Mouse (Mus musculus) heart, postnatal 0 days (tissue): ENCODE measurements at regions not wholly inside any gene's neighbourhood (a gene's known extent, or its start where the extent isn't known, plus 50 kb on each side); places are given as distances from the start of the nearest gene placed in this dataset.

Experiments
- CTCF ChIP-seq: IDR thresholded peaks from 2 replicates; pipeline ENCODE4 v1.5.1; 2016; ENCODE audit warnings: antibody characterized with exemption, control low read depth, low read depth
- EP300 ChIP-seq: IDR thresholded peaks from 2 replicates; pipeline ENCODE4 v1.6.1; 2016; ENCODE audit warnings: antibody characterized with exemption, low read depth

DNA sequence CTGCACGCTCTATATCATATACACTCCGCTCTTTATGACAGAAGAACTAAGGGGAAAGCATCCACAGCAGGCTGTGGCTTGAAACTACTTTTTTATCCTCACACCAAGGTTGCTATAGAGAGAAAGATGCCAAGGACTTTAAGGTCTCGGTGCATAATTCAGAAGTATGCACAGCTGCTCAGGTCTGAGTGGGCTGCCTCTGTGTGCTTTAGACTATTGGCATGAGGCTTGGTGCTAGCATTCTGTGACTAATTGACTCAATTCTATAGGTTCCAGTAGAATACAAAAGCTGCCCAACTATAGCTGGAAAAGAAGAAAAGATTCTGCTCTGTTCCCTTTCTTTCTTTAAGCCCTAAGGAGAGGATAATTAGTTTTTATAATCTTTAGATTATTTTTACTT is 997.2 kb downstream of the Sorcs1 start:
- TF ChIP-seq EP300, result no peak
- TF ChIP-seq CTCF, result no peak
